Mouse (Mus musculus) ES-Bruce4 (cell line): ENCODE measurements around the gene Tnrc6c.

Source experiments
- CTCF ChIP-seq: IDR thresholded peaks from one replicate; pipeline ENCODE4 v1.8.1; 2011; ENCODE audit warnings: low read depth, low read length
- EP300 ChIP-seq: IDR thresholded peaks from 2 replicates; pipeline ENCODE4 v1.6.1; 2011; ENCODE audit warnings: low read depth, low read length; ENCODE audit not compliant: insufficient read depth
- POLR2A ChIP-seq: IDR thresholded peaks from one replicate; pipeline ENCODE4 v1.8.1; 2011; ENCODE audit warnings: low read length; ENCODE audit not compliant: insufficient read depth

DNA sequence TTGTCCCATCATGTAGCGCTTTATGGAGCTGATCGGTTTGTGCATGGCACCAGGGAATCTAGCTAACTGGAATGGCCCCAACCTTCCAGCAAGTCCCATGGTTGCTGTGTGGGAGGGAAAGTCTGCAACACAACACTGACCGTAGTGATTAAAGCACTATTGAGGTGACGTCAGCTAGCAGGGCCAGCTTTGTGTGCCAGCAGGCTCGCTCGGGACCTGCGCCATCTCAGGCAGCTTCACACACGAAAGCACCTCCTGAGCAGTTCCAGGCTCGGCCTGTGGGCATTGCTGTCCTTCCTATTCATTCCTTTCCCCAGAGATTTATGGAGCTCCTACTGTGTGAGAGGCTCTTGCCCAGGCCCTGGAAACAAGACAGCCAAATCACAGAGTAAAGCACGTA, 10.8 kb upstream of the Tnrc6c start:
- no peak for TF ChIP-seq CTCF
- no peak for TF ChIP-seq POLR2A
- no peak for TF ChIP-seq EP300
